Mouse (Mus musculus): ENCODE data around the gene Cd163l1. TPM values are rescaled to one million over a fixed set of nuclear protein-coding genes. Genes with fewer than 3 reads are reported as not detected.

The Cd163l1 gene
- polyA plus RNA-seq, 1 experiment from 2014 or later, result not detected

DNA sequence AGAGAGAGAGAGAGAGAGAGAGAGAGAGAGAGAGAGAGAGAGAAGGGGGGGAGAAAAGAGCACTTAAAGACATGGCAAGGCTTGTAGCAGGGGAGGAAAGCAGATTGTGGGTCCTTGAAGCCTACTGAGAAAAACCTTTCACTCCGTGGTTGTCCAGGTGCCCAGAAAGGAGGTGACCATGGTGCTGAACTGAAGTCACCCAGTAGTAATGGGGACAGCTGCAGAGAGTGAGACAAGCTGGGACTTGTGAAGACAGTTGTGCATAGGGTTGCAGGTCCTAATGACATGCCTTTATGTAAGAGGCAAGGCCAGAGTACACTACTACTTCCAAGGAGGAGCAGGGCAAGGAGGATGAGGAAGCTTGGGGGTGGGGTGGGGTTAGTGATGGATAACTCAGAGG, 1.2 kb downstream of the Cd163l1 start:
- 0% methylated on average over 1 of the region's 1 CpGs for WGBS
- DNase-seq (peak; percentile 23), ATAC-seq (ENCODE audit: insufficient read depth) (no peak)
- Histone ChIP-seq H3K27me3 (ENCODE audit: insufficient read depth, low read length) (no peaks in the 10 kb centered on the region), H3K27ac (ENCODE audit: low read depth) (no peak overlapping the region), H3K9me3 (ENCODE audit: low read depth, low read length) (no peaks in the 10 kb centered on the region), H3K4me3 (ENCODE audit: low read depth, low read length) (no peak overlapping the region), H3K4me1 (ENCODE audit: insufficient read depth) (no peaks in the 10 kb centered on the region), H3K9ac (no peak overlapping the region), H3K4me2 (no peak overlapping the region), H3K36me3 (ENCODE audit: insufficient read depth) (no peaks in the 10 kb centered on the region)
- TF ChIP-seq CTCF (IDR thresholded peaks at IDR 0.05; ENCODE audit: low read depth), result no peak

DNA sequence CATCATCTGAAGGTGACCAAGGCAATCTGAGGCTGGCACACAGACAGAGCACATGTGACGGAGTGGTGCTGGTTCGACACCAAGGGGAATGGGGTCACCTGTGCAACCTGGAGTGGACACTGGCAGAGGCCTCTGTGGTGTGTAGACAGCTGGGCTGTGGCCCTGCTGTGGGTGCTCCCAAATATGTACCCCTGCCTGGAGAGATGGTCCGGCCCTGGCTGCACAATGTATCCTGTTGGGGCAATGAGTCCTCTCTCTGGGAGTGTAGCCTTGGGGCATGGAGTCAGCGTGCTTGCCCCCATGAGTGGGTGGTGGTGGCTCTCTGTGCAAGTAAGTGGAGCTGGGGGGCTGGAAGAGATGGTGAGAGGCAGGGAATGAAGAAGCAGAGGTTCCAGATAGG, 2.3 kb downstream of the Cd163l1 start:
- 74% methylated on average over 4 of the region's 4 CpGs for WGBS
- DNase-seq (no peak), ATAC-seq (ENCODE audit: insufficient read depth) (no peak)
- no peaks in the 10 kb centered on the region for H3K36me3 ChIP-seq (ENCODE audit: insufficient read depth)
- H3K4me3 ChIP-seq (ENCODE audit: low read depth, low read length), result no peak overlapping the region
- no peak overlapping the region for H3K27ac ChIP-seq (ENCODE audit: low read depth)
- no peak for TF ChIP-seq CTCF (IDR thresholded peaks at IDR 0.05; ENCODE audit: low read depth)
- no peaks in the 10 kb centered on the region for H3K4me1 ChIP-seq (ENCODE audit: insufficient read depth)
- no peak overlapping the region for H3K9ac ChIP-seq
- H3K9me3 ChIP-seq (ENCODE audit: low read depth, low read length), result no peaks in the 10 kb centered on the region
- no peaks in the 10 kb centered on the region for H3K27me3 ChIP-seq (ENCODE audit: insufficient read depth, low read length)
- no peak overlapping the region for H3K4me2 ChIP-seq

DNA sequence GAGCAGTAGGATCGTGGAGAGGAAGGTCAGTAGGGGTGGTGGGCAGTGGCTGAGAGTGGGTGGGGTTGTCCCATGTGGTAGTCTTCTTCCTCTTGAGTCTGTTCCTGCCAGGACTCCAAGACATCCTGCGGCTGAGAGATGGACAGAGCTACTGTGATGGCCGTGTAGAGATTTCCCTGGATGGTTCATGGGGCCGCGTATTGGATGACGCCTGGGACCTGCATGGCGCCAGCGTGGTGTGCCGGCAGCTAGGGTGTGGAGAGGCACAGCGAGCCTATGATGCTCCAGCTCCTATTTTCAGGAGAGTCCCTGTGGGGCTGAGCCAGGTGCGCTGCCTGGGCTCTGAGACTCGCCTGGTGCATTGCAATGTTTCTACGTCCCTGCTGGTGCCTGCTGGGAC, 6.1 kb downstream of the Cd163l1 start:
- H3K27me3 ChIP-seq (ENCODE audit: insufficient read depth, low read length), result no peaks in the 10 kb centered on the region
- no peak overlapping the region for H3K9ac ChIP-seq
- no peaks in the 10 kb centered on the region for H3K9me3 ChIP-seq (ENCODE audit: low read depth, low read length)
- no peaks in the 10 kb centered on the region for H3K36me3 ChIP-seq (ENCODE audit: insufficient read depth)
- ATAC-seq (ENCODE audit: insufficient read depth) (no peak), DNase-seq (no peak)
- no peak overlapping the region for H3K27ac ChIP-seq (ENCODE audit: low read depth)
- no peak overlapping the region for H3K4me3 ChIP-seq (ENCODE audit: low read depth, low read length)
- H3K4me2 ChIP-seq, result no peak overlapping the region
- H3K4me1 ChIP-seq (ENCODE audit: insufficient read depth), result no peaks in the 10 kb centered on the region
- no peak for TF ChIP-seq CTCF (IDR thresholded peaks at IDR 0.05; ENCODE audit: low read depth)
- WGBS, result 76% methylated on average over 13 of the region's 13 CpGs

DNA sequence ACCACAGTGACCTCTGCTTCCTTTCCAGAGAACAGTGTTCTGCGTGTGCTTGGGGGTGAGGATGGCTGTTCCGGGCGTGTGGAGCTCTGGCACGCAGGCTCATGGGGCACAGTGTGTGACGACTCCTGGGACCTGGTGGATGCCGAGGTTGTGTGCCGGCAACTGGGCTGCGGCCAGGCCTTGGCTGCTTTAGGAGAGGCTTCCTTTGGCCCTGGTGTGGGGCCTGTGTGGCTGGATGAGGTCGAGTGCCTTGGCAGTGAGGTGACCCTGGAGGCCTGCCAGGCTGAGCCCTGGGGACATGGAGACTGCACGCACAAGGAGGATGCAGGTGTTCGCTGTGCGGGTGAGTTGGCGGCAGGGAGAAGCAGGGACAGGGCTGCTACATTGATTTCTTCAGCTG, 10.4 kb downstream of the Cd163l1 start:
- no peaks in the 10 kb centered on the region for H3K27me3 ChIP-seq (ENCODE audit: insufficient read depth, low read length)
- ATAC-seq (ENCODE audit: insufficient read depth), result no peak
- H3K27ac ChIP-seq (ENCODE audit: low read depth), result no peak overlapping the region
- no peaks in the 10 kb centered on the region for H3K9me3 ChIP-seq (ENCODE audit: low read depth, low read length)
- H3K4me3 ChIP-seq (ENCODE audit: low read depth, low read length), result no peak overlapping the region
- H3K4me2 ChIP-seq, result no peak overlapping the region
- 78% methylated on average over 13 of the region's 13 CpGs for WGBS
- no peak overlapping the region for H3K9ac ChIP-seq
- no peaks in the 10 kb centered on the region for H3K36me3 ChIP-seq (ENCODE audit: insufficient read depth)
- DNase-seq, result no peak
- no peak for TF ChIP-seq CTCF (IDR thresholded peaks at IDR 0.05; ENCODE audit: low read depth)
- no peaks in the 10 kb centered on the region for H3K4me1 ChIP-seq (ENCODE audit: insufficient read depth)

DNA sequence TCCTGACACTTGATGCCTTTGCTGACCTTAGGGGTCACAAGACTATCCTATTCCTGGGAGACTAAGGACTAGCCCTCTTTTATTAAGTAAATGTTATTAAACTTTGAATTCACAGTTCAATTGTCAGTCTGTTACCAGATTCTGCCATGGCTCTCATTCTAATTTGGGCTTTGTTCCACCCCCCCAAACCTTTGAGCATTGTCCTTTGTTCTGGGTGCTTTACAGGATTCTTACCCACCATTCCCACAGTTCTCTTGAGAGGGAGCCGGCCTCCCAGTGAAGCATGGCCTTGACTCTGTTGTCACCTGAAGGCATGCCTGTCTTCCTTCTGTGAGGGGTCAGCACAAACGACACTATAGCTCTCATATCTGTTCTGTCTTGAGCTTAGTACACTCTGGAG, 13.0 kb downstream of the Cd163l1 start:
- H3K4me3 ChIP-seq (ENCODE audit: low read depth, low read length), result no peak overlapping the region
- 71% methylated on average over 2 of the region's 2 CpGs for WGBS
- DNase-seq, result no peak
- no peaks in the 10 kb centered on the region for H3K36me3 ChIP-seq (ENCODE audit: insufficient read depth)
- H3K4me2 ChIP-seq, result no peak overlapping the region
- no peak for ATAC-seq (ENCODE audit: insufficient read depth)
- H3K4me1 ChIP-seq (ENCODE audit: insufficient read depth), result no peaks in the 10 kb centered on the region
- no peaks in the 10 kb centered on the region for H3K9me3 ChIP-seq (ENCODE audit: low read depth, low read length)
- H3K27ac ChIP-seq (ENCODE audit: low read depth), result no peak overlapping the region
- TF ChIP-seq CTCF (IDR thresholded peaks at IDR 0.05; ENCODE audit: low read depth), result no peak
- no peaks in the 10 kb centered on the region for H3K27me3 ChIP-seq (ENCODE audit: insufficient read depth, low read length)
- no peak overlapping the region for H3K9ac ChIP-seq

DNA sequence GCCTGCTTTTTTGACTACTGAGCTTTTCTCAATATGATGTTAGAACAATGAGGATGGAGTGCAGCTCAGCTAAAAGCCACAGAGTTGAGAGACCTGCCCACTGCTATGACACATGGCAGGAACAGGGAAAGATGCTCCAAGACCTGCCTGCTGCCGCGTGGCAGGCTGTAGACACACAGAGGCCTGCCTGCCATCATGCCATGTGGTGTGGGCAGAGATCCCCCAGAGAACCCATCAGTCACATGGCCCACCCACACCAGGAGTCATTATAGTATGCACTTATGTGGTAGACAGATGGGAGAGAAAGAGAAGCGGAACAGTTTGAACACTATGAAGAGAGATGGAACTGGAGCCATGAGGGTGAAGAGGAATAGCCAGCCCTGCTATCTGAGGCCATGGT, 15.6 kb downstream of the Cd163l1 start:
- no peak for TF ChIP-seq CTCF (IDR thresholded peaks at IDR 0.05; ENCODE audit: low read depth)
- H3K9ac ChIP-seq, result no peak overlapping the region
- no peaks in the 10 kb centered on the region for H3K9me3 ChIP-seq (ENCODE audit: low read depth, low read length)
- no peak overlapping the region for H3K4me2 ChIP-seq
- 91% methylated on average over 3 of the region's 3 CpGs for WGBS
- no peaks in the 10 kb centered on the region for H3K27me3 ChIP-seq (ENCODE audit: insufficient read depth, low read length)
- ATAC-seq (ENCODE audit: insufficient read depth) (no peak), DNase-seq (no peak)
- H3K4me3 ChIP-seq (ENCODE audit: low read depth, low read length), result no peak overlapping the region
- no peaks in the 10 kb centered on the region for H3K4me1 ChIP-seq (ENCODE audit: insufficient read depth)
- H3K36me3 ChIP-seq (ENCODE audit: insufficient read depth), result no peaks in the 10 kb centered on the region
- H3K27ac ChIP-seq (ENCODE audit: low read depth), result no peak overlapping the region

DNA sequence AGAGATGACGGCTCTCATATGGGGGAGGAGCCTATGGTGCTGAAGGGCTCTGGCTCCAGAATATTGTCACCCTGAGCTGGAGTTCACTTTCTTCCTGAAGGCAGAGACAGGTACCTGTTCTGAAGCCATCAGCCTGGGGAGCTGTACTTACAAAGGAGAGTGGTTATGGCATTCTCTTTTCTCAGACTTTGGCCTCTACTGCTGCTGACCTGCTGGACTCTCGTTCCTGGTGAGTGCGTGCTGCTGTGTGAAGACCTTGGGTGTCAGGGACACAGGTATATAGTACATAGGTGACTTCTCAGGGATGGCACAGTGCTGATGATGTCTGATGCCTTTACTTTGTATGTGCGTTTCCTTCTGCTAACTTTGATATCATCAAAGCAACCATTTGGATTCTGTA, 29.1 kb downstream of the Cd163l1 start, which contains the start of gene 5830411N06Rik:
TSS of gene 5830411N06Rik (plus strand) at position 69 of the 400 bp plus-strand sequence.
- Histone ChIP-seq H3K4me3 (ENCODE audit: low read depth, low read length) (no peak within 1 kb of the TSS), H3K27ac (ENCODE audit: low read depth) (no peak within 1 kb of the TSS), H3K9ac (no peak within 1 kb of the TSS), H3K4me1 (ENCODE audit: insufficient read depth) (no peaks in the 10 kb centered on the region), H3K9me3 (ENCODE audit: low read depth, low read length) (no peaks in the 10 kb centered on the region), H3K36me3 (ENCODE audit: insufficient read depth) (no peaks in the 10 kb centered on the region), H3K27me3 (ENCODE audit: insufficient read depth, low read length) (no peaks in the 10 kb centered on the region), H3K4me2 (no peak within 1 kb of the TSS)
- TF ChIP-seq CTCF (IDR thresholded peaks at IDR 0.05; ENCODE audit: low read depth), result no peak
- DNase-seq, result no peak
- no peak for ATAC-seq (ENCODE audit: insufficient read depth)
- 71% methylated on average over 4 of the region's 4 CpGs for WGBS

DNA sequence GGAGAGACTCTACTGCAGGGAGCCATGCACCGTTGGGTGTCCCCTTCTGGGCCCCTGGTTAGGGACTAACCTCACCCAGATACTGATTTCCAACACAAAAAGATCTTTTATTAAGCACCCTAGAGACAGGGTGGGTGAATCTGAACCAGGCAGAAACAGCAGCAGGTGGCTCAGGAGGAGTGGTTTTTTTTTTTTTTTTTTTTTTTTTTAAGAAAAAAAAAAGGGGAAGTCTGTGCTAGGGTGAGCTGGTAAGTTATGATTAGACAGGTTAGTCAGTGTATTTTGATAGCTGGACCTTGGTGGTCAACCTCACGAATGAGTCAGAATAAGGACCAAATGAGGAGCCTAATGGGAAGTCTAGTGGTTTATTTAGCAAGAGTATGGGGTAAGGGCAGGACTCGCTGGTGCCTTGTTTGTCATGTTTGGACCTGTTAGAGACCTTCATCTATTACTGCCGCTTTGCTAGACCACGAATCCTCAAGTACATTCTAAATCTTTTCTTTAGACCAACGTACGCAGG, 35.8 kb downstream of the Cd163l1 start:
- H3K27ac ChIP-seq (ENCODE audit: low read depth), result no peak overlapping the region
- no peak overlapping the region for H3K4me2 ChIP-seq
- H3K4me1 ChIP-seq (ENCODE audit: insufficient read depth), result no peaks in the 10 kb centered on the region
- H3K9ac ChIP-seq, result no peak overlapping the region
- 84% methylated on average over 7 of the region's 7 CpGs for WGBS
- no peaks in the 10 kb centered on the region for H3K9me3 ChIP-seq (ENCODE audit: low read depth, low read length)
- TF ChIP-seq CTCF (IDR thresholded peaks at IDR 0.05; ENCODE audit: low read depth), result no peak
- no peak for DNase-seq
- H3K36me3 ChIP-seq (ENCODE audit: insufficient read depth), result no peaks in the 10 kb centered on the region
- H3K27me3 ChIP-seq (ENCODE audit: insufficient read depth, low read length), result no peaks in the 10 kb centered on the region
- no peak overlapping the region for H3K4me3 ChIP-seq (ENCODE audit: low read depth, low read length)
- ATAC-seq (ENCODE audit: insufficient read depth), result no peak

Other genes starting within 250 kb of the Cd163l1 start
- gene 6430531B16Rik, start 239.5 kb upstream of the Cd163l1 start, polyA plus RNA-seq (2014; fragmentation: Nextera tagmentation; extraction: Ambion mirVana), result 0.30 and 0.37 TPM in 2 replicates
- gene Adam8, start 225.7 kb upstream of the Cd163l1 start, polyA plus RNA-seq (2014; fragmentation: Nextera tagmentation; extraction: Ambion mirVana), result 1.7 and 2.0 TPM in 2 replicates
- 39.1 and 39.5 TPM in 2 replicates for gene Zfp511, start 181.9 kb upstream of the Cd163l1 start, polyA plus RNA-seq (2014; fragmentation: Nextera tagmentation; extraction: Ambion mirVana)
- gene Tubgcp2, start 181.6 kb upstream of the Cd163l1 start, polyA plus RNA-seq (2014; fragmentation: Nextera tagmentation; extraction: Ambion mirVana), result 63.0 and 65.8 TPM in 2 replicates
- gene Msx3, start 169.2 kb upstream of the Cd163l1 start, polyA plus RNA-seq (2014; fragmentation: Nextera tagmentation; extraction: Ambion mirVana), result not detected in 2 replicates
- 0.46 TPM in 1 of 2 replicates, not detected in the other for gene Caly, start 135.7 kb upstream of the Cd163l1 start, polyA plus RNA-seq (2014; fragmentation: Nextera tagmentation; extraction: Ambion mirVana)
- 0.43 TPM in 1 of 2 replicates, not detected in the other for gene Prap1, start 124.9 kb upstream of the Cd163l1 start, polyA plus RNA-seq (2014; fragmentation: Nextera tagmentation; extraction: Ambion mirVana)
- gene Fuom, start 115.8 kb upstream of the Cd163l1 start, polyA plus RNA-seq (2014; fragmentation: Nextera tagmentation; extraction: Ambion mirVana), result 10.5 and 16.5 TPM in 2 replicates
- 21.3 and 24.8 TPM in 2 replicates for gene Paox, start 102.5 kb upstream of the Cd163l1 start, polyA plus RNA-seq (2014; fragmentation: Nextera tagmentation; extraction: Ambion mirVana)
- gene Echs1, start 101.8 kb upstream of the Cd163l1 start, polyA plus RNA-seq (2014; fragmentation: Nextera tagmentation; extraction: Ambion mirVana), result 148 and 164 TPM in 2 replicates
- 24.8 and 28.4 TPM in 2 replicates for gene Mtg1, start 80.7 kb upstream of the Cd163l1 start, polyA plus RNA-seq (2014; fragmentation: Nextera tagmentation; extraction: Ambion mirVana)
- gene Sprn, start 63.4 kb upstream of the Cd163l1 start, polyA plus RNA-seq (2014; fragmentation: Nextera tagmentation; extraction: Ambion mirVana), result 0.12 and 0.20 TPM in 2 replicates
- gene Olfr522, start 53.5 kb upstream of the Cd163l1 start, polyA plus RNA-seq (2014; fragmentation: Nextera tagmentation; extraction: Ambion mirVana), result not detected in 2 replicates
- gene Olfr523, start 45.0 kb upstream of the Cd163l1 start, polyA plus RNA-seq (2014; fragmentation: Nextera tagmentation; extraction: Ambion mirVana), result not detected in 2 replicates
- gene Olfr524, start 12.3 kb upstream of the Cd163l1 start, polyA plus RNA-seq (2014; fragmentation: Nextera tagmentation; extraction: Ambion mirVana), result not detected in 2 replicates
- gene 5830411N06Rik, start 29.0 kb downstream of the Cd163l1 start, polyA plus RNA-seq (2014; fragmentation: Nextera tagmentation; extraction: Ambion mirVana), result not detected in 2 replicates
- gene Olfr525, start 102.6 kb downstream of the Cd163l1 start, polyA plus RNA-seq (2014; fragmentation: Nextera tagmentation; extraction: Ambion mirVana), result not detected in 2 replicates
- not detected in 2 replicates for gene Olfr527, start 115.8 kb downstream of the Cd163l1 start, polyA plus RNA-seq (2014; fragmentation: Nextera tagmentation; extraction: Ambion mirVana)
- not detected in 2 replicates for gene Olfr60, start 143.4 kb downstream of the Cd163l1 start, polyA plus RNA-seq (2014; fragmentation: Nextera tagmentation; extraction: Ambion mirVana)
- gene Olfr530, start 158.1 kb downstream of the Cd163l1 start, polyA plus RNA-seq (2014; fragmentation: Nextera tagmentation; extraction: Ambion mirVana), result not detected in 2 replicates
- gene Olfr531, start 184.7 kb downstream of the Cd163l1 start, polyA plus RNA-seq (2014; fragmentation: Nextera tagmentation; extraction: Ambion mirVana), result not detected in 2 replicates
- not detected in 2 replicates for gene Olfr532, start 203.4 kb downstream of the Cd163l1 start, polyA plus RNA-seq (2014; fragmentation: Nextera tagmentation; extraction: Ambion mirVana)
- gene Olfr533, start 245.1 kb downstream of the Cd163l1 start, polyA plus RNA-seq (2014; fragmentation: Nextera tagmentation; extraction: Ambion mirVana), result not detected in 2 replicates

Data from lung, embryonic 14.5 days (tissue).